Mouse (Mus musculus) cerebellum, adult 18-20 months (tissue): ENCODE results near the gene Gm42906.

Source experiments
- DNase-seq, 2 experiments: peaks; one replicate each; pipeline ENCODE4 v3.0.0; 2021

Gm42906 gene

DNA sequence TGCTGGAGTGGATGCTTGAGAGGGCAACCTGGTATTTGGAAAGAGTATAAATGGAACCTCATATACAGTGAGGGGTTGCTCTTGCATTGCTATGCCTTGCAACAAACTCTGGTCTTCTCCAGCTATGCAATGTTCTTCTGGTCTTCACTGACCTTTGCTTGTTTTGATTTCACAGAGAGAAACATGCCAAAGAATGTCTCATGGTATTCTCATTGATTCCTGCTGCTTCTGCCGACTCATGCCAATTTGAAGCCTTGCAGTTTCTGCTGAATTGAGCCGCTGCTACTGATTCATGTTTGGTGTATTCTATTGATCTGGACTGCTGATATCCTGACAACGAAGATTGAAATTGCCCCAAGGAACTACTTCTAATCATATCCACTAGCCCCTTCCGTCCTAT, 134.4 kb downstream of the Gm42906 start:
- no peak for DNase-seq

DNA sequence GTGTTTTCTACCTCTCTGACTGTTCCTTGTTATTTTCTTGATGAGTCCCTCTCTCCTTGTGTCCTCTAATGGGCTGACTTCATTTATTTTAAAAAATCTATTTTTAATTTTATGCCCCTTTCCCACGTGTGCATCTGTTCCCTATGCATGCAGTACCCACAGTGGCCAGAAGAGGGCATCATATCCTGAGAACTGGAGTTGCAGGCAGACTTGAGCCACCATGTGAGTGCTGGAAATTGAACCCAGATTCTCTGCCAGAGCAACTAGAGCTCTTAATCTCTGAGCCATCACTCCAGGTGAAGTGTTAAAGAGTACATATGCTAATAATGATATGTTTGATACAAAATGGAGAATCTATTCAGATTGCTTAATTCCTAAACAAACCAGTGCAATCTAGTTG, 135.7 kb downstream of the Gm42906 start:
- peak in 1 of 2 experiments; percentile 6 for DNase-seq

DNA sequence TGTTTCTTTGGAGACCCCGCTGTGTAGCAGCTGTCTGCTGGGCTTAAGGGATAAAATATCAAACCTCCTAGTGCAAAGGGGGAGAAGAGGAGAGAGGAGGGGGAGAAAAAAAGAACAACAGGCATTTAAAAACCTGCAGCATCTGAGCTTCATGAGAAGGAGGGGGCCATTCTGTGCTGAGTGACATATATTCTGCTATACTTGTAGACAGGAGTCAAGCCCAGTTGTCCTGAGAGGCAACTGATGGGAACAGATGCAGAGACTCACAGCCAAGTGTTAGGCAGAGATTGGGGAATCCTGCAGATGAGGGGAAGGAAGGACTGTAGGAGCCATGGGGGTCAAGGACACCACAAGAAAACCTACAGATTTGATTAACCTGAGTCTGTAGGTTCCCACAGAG, 141.6 kb downstream of the Gm42906 start:
- no peak for DNase-seq

GRCm38 (mm10) chr5:151279531-151279930, 148.4 kb downstream of the Gm42906 start:
- no peak for DNase-seq

DNA sequence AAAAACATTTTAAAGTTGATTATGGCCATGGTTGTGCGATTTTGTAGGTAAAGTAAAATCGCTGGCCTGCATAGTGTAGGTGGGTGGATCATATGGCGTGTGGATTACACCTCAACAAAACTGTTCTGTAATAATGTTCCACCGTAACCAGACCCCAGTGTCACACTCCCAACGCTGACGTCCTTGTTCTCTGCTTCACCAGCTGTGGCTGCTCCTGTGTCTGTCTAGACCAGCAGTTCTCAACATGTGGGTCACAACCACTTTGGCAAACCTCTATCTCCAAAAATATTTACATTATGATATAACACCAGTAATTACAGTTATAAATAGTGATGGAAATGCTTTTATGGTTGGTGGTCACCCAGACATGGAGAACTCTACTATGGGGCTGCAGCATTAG, 150.0 kb downstream of the Gm42906 start:
- DNase-seq: no peak

- no peak for DNase-seq
Measured at GRCm38 (mm10) chr5:151275986-151276385, 152.0 kb downstream of the Gm42906 start.

- DNase-seq: no peak
Measured at GRCm38 (mm10) chr5:151274265-151274664, 153.7 kb downstream of the Gm42906 start.

- DNase-seq: no peak
Measured at GRCm38 (mm10) chr5:151270815-151271214, 157.1 kb downstream of the Gm42906 start.

DNA sequence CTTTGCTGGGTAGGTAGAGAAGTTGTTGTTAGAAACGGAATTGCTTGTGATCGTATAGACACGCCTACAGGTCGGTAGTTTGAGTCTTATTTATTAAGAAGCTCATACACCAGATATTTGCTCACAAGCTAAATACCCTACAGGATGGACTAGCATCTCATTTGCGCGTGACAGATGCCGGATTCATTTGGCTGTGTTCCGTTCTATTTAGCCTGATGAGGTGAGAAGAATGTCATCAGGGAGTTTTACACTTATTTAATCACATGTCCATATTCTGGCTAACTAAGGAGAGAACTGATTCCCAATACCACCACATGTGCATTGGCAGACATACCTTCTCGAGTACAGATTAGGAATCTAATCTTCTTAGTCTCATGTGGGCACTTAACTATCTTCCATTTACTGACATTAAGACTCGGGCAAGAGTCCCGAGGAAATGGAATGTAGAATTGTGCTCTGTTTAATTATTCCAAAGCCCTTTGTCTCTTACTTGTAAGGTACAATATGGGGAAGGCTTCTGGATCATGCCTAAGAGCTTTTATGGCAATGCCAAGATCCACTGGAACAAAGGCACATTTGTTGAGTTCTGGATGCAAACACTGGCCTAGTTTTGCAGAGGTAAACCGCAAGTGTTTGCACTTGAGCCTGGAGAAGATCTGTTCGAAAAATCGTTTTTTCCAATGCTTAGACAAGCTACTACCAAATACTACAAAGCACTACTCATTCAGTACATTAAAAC, 160.9 kb downstream of the Gm42906 start:
- no peak for DNase-seq

DNA sequence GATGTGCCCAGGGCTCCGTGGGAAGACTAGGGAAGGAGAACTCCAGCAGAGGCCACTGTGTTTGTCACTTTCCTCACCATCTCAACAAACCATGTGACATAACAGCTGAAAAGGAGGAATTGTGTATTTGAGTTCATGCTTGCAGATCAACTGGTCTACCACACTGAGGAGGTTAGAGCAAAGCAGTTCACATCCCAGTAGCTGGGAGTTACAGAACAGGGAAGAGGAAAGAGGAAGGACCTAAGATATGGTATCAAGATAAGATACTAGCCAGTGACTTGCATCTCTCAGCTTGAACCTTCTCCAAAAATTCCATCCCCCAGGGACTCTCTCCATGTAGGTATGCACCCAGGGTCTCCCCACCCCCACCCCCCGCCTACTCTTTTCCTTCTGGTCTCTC, 166.4 kb downstream of the Gm42906 start:
- no peak for DNase-seq

- no peak for DNase-seq
Measured at GRCm38 (mm10) chr5:151252213-151252612, 175.8 kb downstream of the Gm42906 start.

DNA sequence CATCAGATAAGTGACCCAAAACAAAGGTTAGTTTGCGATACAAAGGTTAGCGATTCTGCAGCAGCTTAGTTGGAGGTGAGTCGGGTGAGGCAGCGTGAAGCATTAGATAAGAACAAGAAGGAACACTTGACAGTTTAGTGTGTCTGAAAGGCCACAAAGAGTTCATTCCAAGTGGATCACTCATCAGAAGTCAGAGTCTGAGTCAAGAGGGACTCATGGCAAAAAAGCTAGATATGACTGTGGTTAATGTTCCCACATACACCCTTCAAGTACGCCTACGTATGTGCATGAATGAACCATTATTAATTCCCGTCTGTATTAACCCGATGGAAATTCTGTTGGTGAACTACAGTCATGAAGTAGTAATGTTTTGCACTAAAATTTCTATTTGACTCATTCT, 176.3 kb downstream of the Gm42906 start:
- DNase-seq: no peak

DNA sequence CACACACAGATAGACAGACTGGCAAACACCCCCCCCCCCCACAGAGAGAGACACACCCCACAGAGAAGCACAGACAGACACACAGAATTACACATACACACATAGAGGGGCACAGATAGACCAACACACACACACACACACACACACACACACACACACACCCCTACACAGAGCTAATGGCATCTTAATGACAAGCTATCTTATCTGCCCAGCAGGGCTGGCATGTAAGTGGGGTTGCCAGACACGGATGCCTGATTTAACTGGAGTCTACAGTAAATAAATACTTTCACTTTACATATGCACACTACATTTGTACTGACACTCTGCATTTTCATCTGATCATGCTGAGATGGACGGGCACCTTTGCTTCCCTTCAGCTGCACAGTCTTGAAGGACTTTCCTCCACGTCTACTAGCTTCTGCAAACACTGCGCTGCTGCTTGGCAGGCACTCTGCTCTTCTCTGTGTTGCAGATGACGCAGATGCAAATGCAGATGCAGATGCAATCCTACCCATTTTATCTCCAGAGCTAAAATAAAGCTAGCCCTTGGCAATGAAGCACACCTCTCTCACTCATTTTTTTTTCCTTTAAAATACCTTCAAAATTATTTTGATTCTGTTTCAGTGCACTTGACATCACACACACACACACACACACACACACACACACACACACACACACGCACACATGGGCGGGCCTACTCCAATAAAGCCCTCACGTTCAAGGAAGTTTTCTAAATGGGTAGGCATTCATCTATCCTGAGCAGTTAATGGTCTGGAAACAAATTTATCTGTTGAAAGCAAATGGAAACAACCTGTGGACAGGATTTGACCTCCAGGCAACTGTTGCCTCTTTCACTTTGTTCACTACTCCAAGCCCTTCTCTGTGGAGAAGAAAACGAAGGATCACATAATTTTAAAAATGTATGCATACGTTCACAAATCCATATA, 179.0 kb downstream of the Gm42906 start:
- DNase-seq: no peak

- no peak for DNase-seq
Measured at GRCm38 (mm10) chr5:151248084-151248483, 179.9 kb downstream of the Gm42906 start.

- no peak for DNase-seq
Measured at GRCm38 (mm10) chr5:151247115-151247875, 180.7 kb downstream of the Gm42906 start.

DNA sequence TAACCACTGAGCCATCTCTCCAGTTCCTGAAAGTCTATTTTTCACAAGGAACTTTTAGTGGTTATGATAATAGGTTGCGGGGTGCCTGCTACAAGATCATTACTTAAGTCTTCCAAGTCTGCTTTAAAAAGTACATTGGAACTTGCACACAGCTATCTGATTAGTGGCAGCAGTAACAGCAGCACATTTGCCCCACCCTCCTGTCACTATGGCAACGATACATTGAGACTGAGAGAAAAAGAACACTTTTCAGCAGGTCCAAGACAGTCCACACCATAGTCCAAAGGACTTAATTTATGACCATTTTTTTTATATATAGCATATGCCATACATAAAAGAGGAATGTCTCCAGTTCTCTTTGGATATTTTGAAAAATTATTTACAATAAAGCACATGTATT, 181.7 kb downstream of the Gm42906 start:
- no peak for DNase-seq

GRCm38 (mm10) chr5:151245571-151245970, 182.4 kb downstream of the Gm42906 start:
- no peak for DNase-seq

GRCm38 (mm10) chr5:151238730-151239129, 189.2 kb downstream of the Gm42906 start:
- no peak for DNase-seq

DNA sequence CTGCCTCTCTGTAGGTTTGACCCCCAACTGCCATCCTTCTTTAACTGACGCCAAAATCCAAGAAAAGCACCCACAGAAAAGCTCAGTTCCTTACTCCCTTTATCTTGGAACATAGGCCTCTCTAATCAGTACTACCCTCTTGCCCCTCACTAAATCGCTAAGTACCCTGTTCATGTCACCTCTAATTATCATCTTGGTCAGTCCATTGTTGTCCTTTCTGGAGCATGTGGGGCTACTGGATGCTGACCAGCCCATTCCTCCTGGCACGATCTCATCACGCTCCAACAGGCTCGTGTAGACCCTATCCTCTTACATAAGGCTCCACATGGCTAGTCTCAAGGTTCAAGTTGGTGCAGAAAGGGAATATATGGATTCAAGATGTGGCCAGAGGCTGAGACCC, 191.6 kb downstream of the Gm42906 start:
- DNase-seq: no peak

GRCm38 (mm10) chr5:151233400-151234031, 194.4 kb downstream of the Gm42906 start, which contains the start of gene Stard13:
Gene Stard13 (minus strand): TSS chr5:151233836.
- DNase-seq: peak; percentile 2 to 5

DNA sequence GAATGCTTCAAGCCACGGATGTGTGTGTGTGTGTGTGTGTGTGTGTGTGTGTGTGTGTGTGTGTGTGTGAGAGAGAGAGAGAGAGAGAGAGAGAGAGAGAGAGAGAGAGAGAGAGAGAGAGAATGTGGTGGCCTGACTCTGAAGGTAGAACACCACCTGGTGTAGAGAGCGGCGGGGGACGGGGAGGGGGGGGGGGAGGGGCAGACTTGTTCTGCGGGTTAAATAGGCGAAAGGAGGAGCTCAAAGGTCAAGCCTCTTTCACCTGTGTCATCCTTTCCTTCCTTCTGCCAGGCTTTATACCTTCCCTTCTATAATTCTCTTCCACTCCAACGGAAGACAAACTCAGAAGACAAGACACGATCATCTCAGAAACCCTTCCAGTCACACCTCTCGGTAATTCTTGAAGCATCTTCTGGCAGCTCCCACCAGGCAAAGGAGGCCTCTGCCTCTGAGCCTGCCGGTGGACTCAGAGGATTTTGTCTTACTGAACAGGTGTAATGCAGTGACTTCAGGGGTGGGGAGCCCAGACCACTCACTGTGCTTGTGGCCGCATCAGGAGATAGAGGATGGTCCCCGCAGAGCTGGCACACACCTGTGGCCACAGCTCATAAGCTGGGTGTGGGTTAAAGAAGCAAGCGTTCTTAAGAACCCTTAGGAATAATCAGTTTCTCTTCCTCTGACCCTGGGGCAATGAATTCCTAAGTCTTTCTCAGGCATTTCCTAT, 195.2 kb downstream of the Gm42906 start:
- DNase-seq: no peak

DNA sequence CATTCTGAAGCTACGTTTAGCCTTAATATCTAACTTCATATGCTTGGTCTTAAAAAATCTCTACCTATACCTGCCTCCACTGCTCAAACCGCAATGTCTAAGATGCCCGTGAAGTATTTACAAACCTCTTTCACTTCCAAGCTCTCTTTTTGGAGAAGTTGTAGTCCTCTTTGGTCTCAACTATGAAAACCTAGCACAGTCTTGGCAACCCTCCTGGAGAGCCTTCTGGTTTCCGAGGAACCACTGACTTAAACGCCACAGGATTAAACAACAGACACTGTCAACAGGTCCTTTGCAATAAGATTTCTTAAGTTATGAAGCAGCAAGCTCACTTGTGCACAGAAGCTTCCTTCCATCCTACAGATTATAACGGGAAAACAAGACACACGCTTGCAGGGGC, 196.1 kb downstream of the Gm42906 start:
- DNase-seq: no peak
